In the genomic region with DNA sequence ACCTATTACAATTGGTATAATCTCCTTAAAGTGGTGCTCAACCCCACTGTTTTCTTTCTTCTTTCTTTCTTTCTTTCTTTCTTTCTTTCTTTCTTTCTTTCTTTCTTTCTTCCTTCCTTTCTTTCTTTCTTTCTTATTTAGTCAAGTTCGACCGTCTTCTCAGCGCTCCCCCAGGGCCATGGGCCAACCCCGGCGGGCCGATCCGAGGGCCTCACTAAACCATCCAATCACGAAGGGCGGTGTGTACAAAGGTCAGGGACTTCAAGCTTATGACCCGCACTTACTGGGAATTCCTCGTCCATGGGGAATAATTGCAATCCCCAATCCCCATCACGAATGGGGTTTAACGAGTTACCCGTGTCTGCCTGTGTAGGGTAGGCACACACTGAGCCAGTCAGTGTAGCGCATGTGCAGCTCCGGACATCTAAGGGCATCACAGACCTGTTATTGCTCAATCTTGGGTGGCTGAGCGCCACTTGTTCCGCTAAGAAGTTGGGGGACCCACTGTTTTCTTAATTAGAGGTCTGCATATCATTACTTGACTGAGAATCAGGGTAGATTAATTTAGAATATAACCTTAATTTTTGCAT, we compare ENCODE assay signal across 8 mouse cellular contexts. TPM values are rescaled to one million over a fixed set of nuclear protein-coding genes. Genes with fewer than 3 reads are reported as not detected.
DNase-seq lines count a peak whose midpoint lies in the region; ATAC-seq and TF ChIP-seq lines count a peak whose summit lies in the region.

No protein-coding gene starts in this region.

- H3K27ac ChIP-seq in forebrain, embryonic 12.5 days: no peak overlapping the region
- no peak overlapping the region for H3K27ac ChIP-seq in hindbrain, embryonic 15.5 days (replicated peaks)
- no peak overlapping the region for H3K27ac ChIP-seq in liver, embryonic 12.5 days
- H3K27ac ChIP-seq in neural tube, embryonic 11.5 days (ENCODE audit: low read depth, low read length): no peak overlapping the region
- no peak overlapping the region for H3K27ac ChIP-seq in thymus, adult 2 months (ENCODE audit: control insufficient read depth, insufficient read depth, low read length)

- no peak for TF ChIP-seq POLR2A in thymus, adult 2 months (IDR thresholded peaks at IDR 0.05; ENCODE audit: control insufficient read depth, extremely low read depth, insufficient read depth, low read length, poor library complexity)

- no peak overlapping the region for H3K9ac ChIP-seq in forebrain, embryonic 12.5 days
- H3K9ac ChIP-seq in hindbrain, embryonic 15.5 days: no peak overlapping the region
- no peak overlapping the region for H3K9ac ChIP-seq in liver, embryonic 12.5 days
- no peak overlapping the region for H3K9ac ChIP-seq in neural tube, embryonic 11.5 days (ENCODE audit: low read length)

- H3K27me3 ChIP-seq in forebrain, embryonic 12.5 days: no peaks in the 10 kb centered on the region
- H3K27me3 ChIP-seq in hindbrain, embryonic 15.5 days: no peaks in the 10 kb centered on the region
- no peaks in the 10 kb centered on the region for H3K27me3 ChIP-seq in liver, embryonic 12.5 days (replicated peaks)
- no peaks in the 10 kb centered on the region for H3K27me3 ChIP-seq in neural tube, embryonic 11.5 days (ENCODE audit: control insufficient read depth, insufficient read depth, low read length)
- no peaks in the 10 kb centered on the region for H3K27me3 ChIP-seq in thymus, adult 2 months (ENCODE audit: control insufficient read depth, insufficient read depth, low read length)

- peak; percentile 61 to 80 for DNase-seq in left cerebral cortex, adult 18-20 months (ENCODE audit: low spot score in 2 of 2)
- no peak for DNase-seq in left cerebral cortex, adult 8-10 months (ENCODE audit: low spot score in 2 of 2)
- DNase-seq in c-Kit-negative CD71-positive TER-119-positive erythroid progenitor cells, embryonic 14.5 days (ENCODE audit: low read depth, low spot score): peak; percentile 93
- DNase-seq in neural tube, embryonic 11.5 days (ENCODE audit: low spot score): peak; percentile 100
- peak; percentile 46 for DNase-seq in thymus, adult 2 months

- H3K4me2 ChIP-seq in forebrain, embryonic 12.5 days: no peak overlapping the region
- H3K4me2 ChIP-seq in hindbrain, embryonic 15.5 days: no peak overlapping the region
- no peak overlapping the region for H3K4me2 ChIP-seq in liver, embryonic 12.5 days
- H3K4me2 ChIP-seq in neural tube, embryonic 11.5 days (ENCODE audit: low read depth): no peak overlapping the region

- H3K4me3 ChIP-seq in forebrain, embryonic 12.5 days (replicated peaks): no peak overlapping the region
- no peak overlapping the region for H3K4me3 ChIP-seq in hindbrain, embryonic 15.5 days
- H3K4me3 ChIP-seq in liver, embryonic 12.5 days: no peak overlapping the region
- H3K4me3 ChIP-seq in neural tube, embryonic 11.5 days (ENCODE audit: low read depth, low read length): no peak overlapping the region
- no peak overlapping the region for H3K4me3 ChIP-seq in thymus, adult 2 months (ENCODE audit: control insufficient read depth, insufficient read depth, low read length)

- H3K4me1 ChIP-seq in forebrain, embryonic 12.5 days: no peaks in the 10 kb centered on the region
- H3K4me1 ChIP-seq in hindbrain, embryonic 15.5 days (replicated peaks): no peaks in the 10 kb centered on the region
- H3K4me1 ChIP-seq in liver, embryonic 12.5 days: no peaks in the 10 kb centered on the region
- H3K4me1 ChIP-seq in neural tube, embryonic 11.5 days (ENCODE audit: control insufficient read depth, insufficient read depth, low read length): no peaks in the 10 kb centered on the region
- no peaks in the 10 kb centered on the region for H3K4me1 ChIP-seq in thymus, adult 2 months (replicated peaks; ENCODE audit: control insufficient read depth, insufficient read depth, low read length)

- 71% methylated on average over 18 of the region's 18 CpGs for WGBS in forebrain, embryonic 12.5 days
- WGBS in hindbrain, embryonic 15.5 days: 65% methylated on average over 18 of the region's 18 CpGs
- WGBS in liver, embryonic 12.5 days (ENCODE audit: insufficient replicate concordance): 63% methylated on average over 18 of the region's 18 CpGs
- WGBS in neural tube, embryonic 11.5 days: 65% methylated on average over 18 of the region's 18 CpGs
- WGBS in thymus, adult 2 months: 78% methylated on average over 18 of the region's 18 CpGs

- H3K9me3 ChIP-seq in forebrain, embryonic 12.5 days: peaks cover 19% of the 10 kb centered on the region
- H3K9me3 ChIP-seq in hindbrain, embryonic 15.5 days: peaks cover 4% of the 10 kb centered on the region; the same call in 1 of the 2 replicates
- H3K9me3 ChIP-seq in liver, embryonic 12.5 days (replicated peaks): 0 out of 2 replicates have a peak, but pooled peaks cover 3% of the 10 kb centered on the region
- H3K9me3 ChIP-seq in neural tube, embryonic 11.5 days (ENCODE audit: control insufficient read depth, low read length): peaks cover 8% of the 10 kb centered on the region

- no peaks in the 10 kb centered on the region for H3K36me3 ChIP-seq in forebrain, embryonic 12.5 days (replicated peaks)
- H3K36me3 ChIP-seq in hindbrain, embryonic 15.5 days: no peaks in the 10 kb centered on the region
- no peaks in the 10 kb centered on the region for H3K36me3 ChIP-seq in liver, embryonic 12.5 days
- no peaks in the 10 kb centered on the region for H3K36me3 ChIP-seq in neural tube, embryonic 11.5 days (ENCODE audit: control insufficient read depth, insufficient read depth, low read length)
- no peaks in the 10 kb centered on the region for H3K36me3 ChIP-seq in thymus, adult 2 months (ENCODE audit: control insufficient read depth, insufficient read depth, low read length)

- TF ChIP-seq CTCF in thymus, adult 2 months (IDR thresholded peaks at IDR 0.05; ENCODE audit: borderline replicate concordance, control insufficient read depth, extremely low read depth, insufficient read depth, low read length, poor library complexity): no peak

- ATAC-seq in forebrain, embryonic 12.5 days (ENCODE audit: low FRiP score): peak; percentile 99
- ATAC-seq in hindbrain, embryonic 15.5 days (ENCODE audit: low FRiP score, low read depth): peak; percentile 99
- peak; percentile 100 for ATAC-seq in liver, embryonic 12.5 days
- peak; percentile 100 for ATAC-seq in neural tube, embryonic 11.5 days (ENCODE audit: insufficient read depth, low FRiP score, low TSS enrichment)

RNA-seq across cellular contexts. Expression of a gene that starts 5.6 kb away (rescaled TPM):
- 1 to 10 TPM; 1.7 to 2.2 TPM for total RNA-seq in left cerebral cortex, adult 18-20 months (2021)
- total RNA-seq in left cerebral cortex, adult 8-10 months (2022): 1 to 10 TPM in 3 of 4 experiments, under 1 TPM in 1; 0.41 to 1.5 (median 1.2) TPM
- polyA plus RNA-seq in forebrain, embryonic 12.5 days (2016; fragmentation: Nextera tagmentation; extraction: Ambion mirVana): not detected in 2 replicates
- polyA plus RNA-seq in hindbrain, embryonic 15.5 days (2015; fragmentation: Nextera tagmentation; extraction: Ambion mirVana): 0.12 TPM in 1 of 2 replicates, not detected in the other
- polyA plus RNA-seq in liver, embryonic 12.5 days (2016; fragmentation: Nextera tagmentation; extraction: Ambion mirVana): 0.14 and 0.24 TPM in 2 replicates
- not detected in 2 replicates for polyA plus RNA-seq in neural tube, embryonic 11.5 days (2014; fragmentation: Nextera tagmentation; extraction: Ambion mirVana)
- polyA plus RNA-seq in thymus, adult 2 months (2012; rRNA removed): 0.89 and 2.2 TPM in 2 replicates

RNA-seq across cellular contexts. Expression of a gene that starts 33.9 kb away (rescaled TPM):
- not detected for total RNA-seq in left cerebral cortex, adult 18-20 months (2021)
- under 1 TPM in 2 of 4 experiments, not detected in 2; 0.27 to 0.40 TPM for total RNA-seq in left cerebral cortex, adult 8-10 months (2022)
- polyA plus RNA-seq in forebrain, embryonic 12.5 days (2016; fragmentation: Nextera tagmentation; extraction: Ambion mirVana): not detected in 2 replicates
- polyA plus RNA-seq in hindbrain, embryonic 15.5 days (2015; fragmentation: Nextera tagmentation; extraction: Ambion mirVana): 0.16 TPM in 1 of 2 replicates, not detected in the other
- polyA plus RNA-seq in liver, embryonic 12.5 days (2016; fragmentation: Nextera tagmentation; extraction: Ambion mirVana): 1.4 and 1.8 TPM in 2 replicates
- 0.26 TPM in 1 of 2 replicates, not detected in the other for polyA plus RNA-seq in neural tube, embryonic 11.5 days (2014; fragmentation: Nextera tagmentation; extraction: Ambion mirVana)
- 0.09 TPM in 1 of 2 replicates, not detected in the other for polyA plus RNA-seq in thymus, adult 2 months (2012; rRNA removed)

Comparison
In these comparisons a context has a peak if more than half of its experiments do, and no peak if none do; other contexts are left out.
1. DNase-seq: peak in left cerebral cortex, adult 18-20 months (2 of 2), c-Kit-negative CD71-positive TER-119-positive erythroid progenitor cells, embryonic 14.5 days (single experiment), neural tube, embryonic 11.5 days (single experiment) and thymus, adult 2 months (single experiment); none in left cerebral cortex, adult 8-10 months (0 of 2).
2. Peak in every context shown above with its lines, with median percentiles within 50 percentile points of each other: ATAC-seq.